Mouse (Mus musculus) thymus, postnatal 14 days (tissue): ENCODE measurements at regions not wholly inside any gene's neighbourhood (a gene's known extent, or its start where the extent isn't known, plus 50 kb on each side); places are given as distances from the start of the nearest gene placed in this dataset.
"Not testable (repeated sequence)": the region's sequence is repeated elsewhere in the genome, so short reads cannot be mapped to it uniquely, and the experiment has no call there.

Experiments used
- DNase-seq: peaks from one replicate; pipeline ENCODE4 v3.0.0; 2021

GRCm38 (mm10) chr12:8410410-8411341, 89.1 kb downstream of the Rhob start:
- no peak for DNase-seq

- DNase-seq: no peak
These were observed 88.9 kb downstream of the Hs1bp3 start for GRCm38 (mm10) chr12:8402084-8402483.

GRCm38 (mm10) chr12:8401376-8401775, 88.1 kb downstream of the Hs1bp3 start:
- no peak for DNase-seq

- DNase-seq: no peak
These were observed 87.3 kb downstream of the Hs1bp3 start for GRCm38 (mm10) chr12:8400345-8401130.

GRCm38 (mm10) chr12:8398852-8399251, 85.6 kb downstream of the Hs1bp3 start:
- DNase-seq: no peak

- DNase-seq: not testable (repeated sequence)
These were observed 83.2 kb downstream of the Hs1bp3 start for GRCm38 (mm10) chr12:8396408-8396807.

GRCm38 (mm10) chr12:8394894-8395297, 81.7 kb downstream of the Hs1bp3 start:
- no peak for DNase-seq

- DNase-seq: no peak
These were observed 80.7 kb downstream of the Hs1bp3 start for GRCm38 (mm10) chr12:8393976-8394375.
